Comparison of ENCODE assay signal across 9 mouse cellular contexts in genomic region chr1:39735927-39736604, GRCm38 (mm10). TPM values are rescaled to one million over a fixed set of nuclear protein-coding genes. Genes with fewer than 3 reads are reported as not detected.
DNase-seq lines count a peak whose midpoint lies in the region; ATAC-seq and TF ChIP-seq lines count a peak whose summit lies in the region.
"Had no signal": no experiment of that assay in that cellular context is flagged by ENCODE, and none has a peak within 500 bp of the region (broad histone marks: within the 10 kb centered on the region; RNA-seq: fewer than 3 reads in every experiment).

No protein-coding gene starts in this region.

- ATAC-seq in intestine, embryonic 16.5 days, result peak; percentile 74
- peak; percentile 59 for ATAC-seq in lung, embryonic 14.5 days (ENCODE audit: insufficient read depth)

- no peak for TF ChIP-seq CTCF in lung, embryonic 14.5 days (IDR thresholded peaks at IDR 0.05; ENCODE audit: low read depth)

- H3K27ac ChIP-seq in intestine, embryonic 16.5 days (ENCODE audit: low read length), result peak overlapping the region; percentile 26
- H3K27ac ChIP-seq in lung, embryonic 14.5 days (ENCODE audit: low read depth), result peak overlapping the region; percentile 91

- H3K27me3 ChIP-seq in intestine, embryonic 16.5 days (replicated peaks; ENCODE audit: control insufficient read depth, insufficient read depth, low read length), result no peaks in the 10 kb centered on the region
- no peaks in the 10 kb centered on the region for H3K27me3 ChIP-seq in lung, embryonic 14.5 days (ENCODE audit: insufficient read depth, low read length)

- intact Hi-C loops in gastrocnemius, postnatal 14 days (cut with DNase I; ENCODE audit: low total_unique reads), result no loop called here

- no peaks in the 10 kb centered on the region for H3K36me3 ChIP-seq in intestine, embryonic 16.5 days (ENCODE audit: control insufficient read depth, insufficient read depth, low read length)
- H3K36me3 ChIP-seq in lung, embryonic 14.5 days (ENCODE audit: insufficient read depth), result no peaks in the 10 kb centered on the region
- H3K36me3 ChIP-seq: G1E had no signal

- H3K4me3 ChIP-seq in intestine, embryonic 16.5 days (ENCODE audit: low read length), result no peak overlapping the region
- no peak overlapping the region for H3K4me3 ChIP-seq in lung, embryonic 14.5 days (ENCODE audit: low read depth, low read length)

- H3K4me1 ChIP-seq in intestine, embryonic 16.5 days (ENCODE audit: control insufficient read depth, insufficient read depth, low read length), result 0 out of 2 replicates have a peak, but pooled peaks cover 4% of the 10 kb centered on the region
- peaks cover 21% of the 10 kb centered on the region for H3K4me1 ChIP-seq in lung, embryonic 14.5 days (ENCODE audit: insufficient read depth)

- no peak overlapping the region for H3K9ac ChIP-seq in intestine, embryonic 16.5 days (ENCODE audit: low read depth, low read length)
- H3K9ac ChIP-seq in lung, embryonic 14.5 days, result no peak overlapping the region

- no peaks in the 10 kb centered on the region for H3K9me3 ChIP-seq in intestine, embryonic 16.5 days (ENCODE audit: control insufficient read depth, low read length)
- H3K9me3 ChIP-seq in lung, embryonic 14.5 days (ENCODE audit: low read depth, low read length), result no peaks in the 10 kb centered on the region
- H3K9me3 ChIP-seq: G1E had no signal

- DNase-seq in gastrocnemius, postnatal 14 days, result peak; percentile 40
- DNase-seq in gastrocnemius, postnatal 4 days (ENCODE audit: low spot score in 2 of 2), result no peak
- peak; percentile 99 for DNase-seq in heart, adult 11 months
- peak; percentile 77 for DNase-seq in lung, embryonic 14.5 days
- DNase-seq in spleen, postnatal 36 days (ENCODE audit: low spot score in 2 of 2), result peak; percentile 55 to 65
- DNase-seq in cerebellum, adult 18-20 months, result no peak
- DNase-seq in cerebellum, adult 8-10 months, result no peak

- H3K4me2 ChIP-seq in intestine, embryonic 16.5 days (ENCODE audit: low read depth, low read length), result no peak overlapping the region
- H3K4me2 ChIP-seq in lung, embryonic 14.5 days, result peak overlapping the region; percentile 31

- 32% methylated on average over 8 of the region's 8 CpGs for WGBS in intestine, embryonic 16.5 days
- WGBS in lung, embryonic 14.5 days, result 21% methylated on average over 8 of the region's 8 CpGs

RNA-seq across cellular contexts. Expression of gene Rfx8, which starts 15.3 kb away (rescaled TPM):
- under 1 TPM; 0.10 to 0.18 TPM for total RNA-seq in gastrocnemius, postnatal 14 days (2021)
- under 1 TPM in 1 of 2 experiments, not detected in 1; 0.41 TPM for total RNA-seq in gastrocnemius, postnatal 4 days (2021)
- 0.18 TPM in 1 of 2 replicates, not detected in the other for polyA plus RNA-seq in intestine, embryonic 16.5 days (2015; fragmentation: Nextera tagmentation; extraction: Ambion mirVana)
- 0.24 and 0.27 TPM in 2 replicates for polyA plus RNA-seq in lung, embryonic 14.5 days (2014; fragmentation: Nextera tagmentation; extraction: Ambion mirVana)
- polyA plus RNA-seq: G1E had no signal

Comparison
In these comparisons a context has a peak if more than half of its experiments do, and no peak if none do; other contexts are left out.
1. DNase-seq: peak in gastrocnemius, postnatal 14 days (single experiment), heart, adult 11 months (single experiment), lung, embryonic 14.5 days (single experiment) and spleen, postnatal 36 days (2 of 2); none in gastrocnemius, postnatal 4 days (0 of 2), cerebellum, adult 18-20 months (0 of 2) and cerebellum, adult 8-10 months (single experiment).